Comparison of ENCODE assay signal across 8 mouse cellular contexts in the genomic region with DNA sequence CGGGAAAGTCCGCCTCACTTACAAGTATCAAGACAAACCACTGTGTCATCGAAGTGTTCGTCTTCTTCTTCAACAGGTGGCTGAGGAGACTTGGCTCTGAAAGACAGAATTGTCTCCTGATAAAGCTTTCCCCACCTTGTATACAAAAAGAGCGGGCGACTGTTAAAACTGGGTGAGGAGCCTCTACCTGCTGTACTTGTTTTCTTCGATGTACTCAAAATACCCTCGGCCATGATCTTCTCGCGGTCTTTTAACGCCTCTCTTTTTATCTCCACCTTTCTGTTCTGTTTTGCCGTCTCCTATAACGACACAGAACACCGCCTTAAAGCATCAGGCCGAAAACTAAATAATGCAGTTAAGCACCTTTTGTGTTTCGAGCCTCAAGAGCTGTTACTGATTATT. TPM values are rescaled to one million over a fixed set of nuclear protein-coding genes. Genes with fewer than 3 reads are reported as not detected.
DNase-seq lines count a peak whose midpoint lies in the region; ATAC-seq and TF ChIP-seq lines count a peak whose summit lies in the region.

No protein-coding gene starts in this region.

- peak overlapping the region; percentile 94 for H3K4me2 ChIP-seq in midbrain, embryonic 16.5 days (ENCODE audit: low read length)

- peaks cover 6% of the 10 kb centered on the region; the same call in 1 of the 2 replicates for H3K4me1 ChIP-seq in cerebellum, adult 2 months (ENCODE audit: control insufficient read depth, insufficient read depth, low read length)
- H3K4me1 ChIP-seq in midbrain, embryonic 16.5 days (ENCODE audit: control insufficient read depth, insufficient read depth, low read length), result peaks cover 24% of the 10 kb centered on the region

- no peak overlapping the region for H3K27ac ChIP-seq in cerebellum, adult 2 months (ENCODE audit: insufficient read depth, low read length)
- no peak overlapping the region for H3K27ac ChIP-seq in midbrain, embryonic 16.5 days (ENCODE audit: low read length)

- H3K4me3 ChIP-seq in cerebellum, adult 2 months (replicated peaks; ENCODE audit: insufficient read depth, low read depth, low read length), result peak overlapping the region; percentile 82
- H3K4me3 ChIP-seq in C2C12 (ENCODE audit: insufficient read depth, poor library complexity, severe bottlenecking), result peak overlapping the region; percentile 100
- H3K4me3 ChIP-seq in midbrain, embryonic 16.5 days (ENCODE audit: low read depth, low read length), result peak overlapping the region; percentile 100

- H3K9me3 ChIP-seq in midbrain, embryonic 16.5 days (replicated peaks; ENCODE audit: control insufficient read depth, low read length, poor library complexity, severe bottlenecking), result no peaks in the 10 kb centered on the region

- peak overlapping the region; percentile 95 for H3ac ChIP-seq in C2C12 (ENCODE audit: control insufficient read depth, insufficient read length, low read depth)

- peak overlapping the region; percentile 100 for H3K9ac ChIP-seq in midbrain, embryonic 16.5 days (ENCODE audit: low read depth, low read length)

- H3K79me3 ChIP-seq in C2C12 (ENCODE audit: low read depth), result peaks cover 62% of the 10 kb centered on the region

- H3K36me3 ChIP-seq in C2C12 (ENCODE audit: control insufficient read depth, insufficient read depth), result peaks cover 54% of the 10 kb centered on the region
- peaks cover 23% of the 10 kb centered on the region for H3K36me3 ChIP-seq in midbrain, embryonic 16.5 days (ENCODE audit: control insufficient read depth, insufficient read depth, low read length)

- H3K79me2 ChIP-seq in C2C12 (ENCODE audit: control insufficient read depth, insufficient read depth), result peaks cover 80% of the 10 kb centered on the region

- TF ChIP-seq CTCF in cerebellum, adult 2 months (IDR thresholded peaks at IDR 0.05; ENCODE audit: borderline replicate concordance, insufficient read depth, low read depth, low read length), result no peak
- no peak for TF ChIP-seq CTCF in C2C12 (IDR thresholded peaks at IDR 0.05; ENCODE audit: control insufficient read depth, insufficient read depth, insufficient read length)

- WGBS in cerebellum, adult 2 months, result under 1% methylated on average over 16 of the region's 16 CpGs
- WGBS in midbrain, embryonic 16.5 days, result under 1% methylated on average over 16 of the region's 16 CpGs

- peak; percentile 25 to 27 for DNase-seq in cerebellum, adult 2 months
- DNase-seq in embryo, embryonic 9.5 days (ENCODE audit: extremely low spot score), result peak; percentile 39
- DNase-seq in layer of hippocampus, adult 9-11 months, result no peak
- no peak for DNase-seq in left cerebral cortex, adult 9 months (ENCODE audit: low spot score in 2 of 2)

- no peaks in the 10 kb centered on the region for H3K27me3 ChIP-seq in cerebellum, adult 2 months (ENCODE audit: control insufficient read depth, insufficient read depth, low read length)
- H3K27me3 ChIP-seq in C2C12 (ENCODE audit: control insufficient read depth, insufficient read depth, insufficient read length), result no peaks in the 10 kb centered on the region
- H3K27me3 ChIP-seq in midbrain, embryonic 16.5 days (ENCODE audit: control insufficient read depth, insufficient read depth, low read depth, low read length), result no peaks in the 10 kb centered on the region

- ATAC-seq in cerebellum, adult (ENCODE audit: insufficient number of reproducible peaks, low FRiP score, low TSS enrichment), result no peak
- ATAC-seq in inflammation-experienced regulatory T-cells, adult 6 months, result peak; percentile 10
- no peak for ATAC-seq in midbrain, embryonic 16.5 days

- no peak for TF ChIP-seq POLR2A in cerebellum, adult 2 months (IDR thresholded peaks at IDR 0.05; ENCODE audit: borderline replicate concordance, insufficient read depth, low read length)

TF ChIP-seq in C2C12, 6 proteins besides CTCF, POLR2A, EP300 and RAD21:
- TF ChIP-seq MYOD1 (IDR thresholded peaks at IDR 0.05; ENCODE audit: control insufficient read depth, insufficient read length, low read depth) (no peak), CEBPB (IDR thresholded peaks at IDR 0.05; ENCODE audit: low read depth) (no peak), MYOG (IDR thresholded peaks at IDR 0.05; ENCODE audit: control insufficient read depth, extremely low read depth, insufficient read length) (no peak), FOSL1 (IDR thresholded peaks at IDR 0.05; ENCODE audit: insufficient read depth, low read length, poor library complexity, severe bottlenecking) (no peak), MAX (IDR thresholded peaks at IDR 0.05) (no peak), USF1 (IDR thresholded peaks at IDR 0.05; ENCODE audit: low read depth) (no peak)

RNA-seq across cellular contexts. Expression of a gene that starts 1.7 kb away (rescaled TPM):
- 365 and 383 TPM in 2 replicates for polyA plus RNA-seq in cerebellum, adult 2 months (2012; rRNA removed)
- polyA plus RNA-seq in C2C12 (2012; fragmentation: generic; extraction: Trizol), result 169 TPM
- 100 to 1,000 TPM in 2 of 3 experiments, 10 to 100 TPM in 1; 89.8 to 166 (median 118) TPM for polyA plus RNA-seq in inflammation-experienced regulatory T-cells, adult 6 months (2017; shearing (Covaris generic))
- polyA plus RNA-seq in midbrain, embryonic 16.5 days (2015; fragmentation: Nextera tagmentation; extraction: Ambion mirVana), result 178 and 206 TPM in 2 replicates

RNA-seq across cellular contexts. Expression of a gene that starts 16.9 kb away (rescaled TPM):
- polyA plus RNA-seq in cerebellum, adult 2 months (2012; rRNA removed), result 97.7 and 99.4 TPM in 2 replicates
- polyA plus RNA-seq in C2C12 (2012; fragmentation: generic; extraction: Trizol), result 40.8 TPM
- polyA plus RNA-seq in inflammation-experienced regulatory T-cells, adult 6 months (2017; shearing (Covaris generic)), result 100 to 1,000 TPM; 177 to 251 (median 244) TPM
- polyA plus RNA-seq in midbrain, embryonic 16.5 days (2015; fragmentation: Nextera tagmentation; extraction: Ambion mirVana), result 100 and 120 TPM in 2 replicates

Comparison
In these comparisons a context has a peak if more than half of its experiments do, and no peak if none do; other contexts are left out.
1. DNase-seq: peak in cerebellum, adult 2 months (2 of 2) and embryo, embryonic 9.5 days (single experiment); none in layer of hippocampus, adult 9-11 months (single experiment) and left cerebral cortex, adult 9 months (0 of 2).
2. Peak in every context shown above with its lines, with median percentiles within 50 percentile points of each other: H3K4me3 ChIP-seq.